8 mouse cellular contexts compared by ENCODE assay signal in genomic region chrX:134541145-134541954, GRCm38 (mm10). TPM values are rescaled to one million over a fixed set of nuclear protein-coding genes. Genes with fewer than 3 reads are reported as not detected.
A peak's percentile ranks its signal among the peaks of the same experiment; 100 is the strongest.
DNase-seq lines count a peak whose midpoint lies in the region; ATAC-seq and TF ChIP-seq lines count a peak whose summit lies in the region.

Gene Timm8a1 (minus strand): TSS chrX:134541865.

- H3K79me3 ChIP-seq in C2C12 (ENCODE audit: low read depth): peaks cover 24% of the 10 kb centered on the region

- no peak for TF ChIP-seq CTCF in C2C12 (IDR thresholded peaks at IDR 0.05; ENCODE audit: control insufficient read depth, insufficient read depth, insufficient read length)
- TF ChIP-seq CTCF in bone marrow, adult 2 months (IDR thresholded peaks at IDR 0.05; ENCODE audit: control insufficient read depth, insufficient read depth, low read length): no peak
- TF ChIP-seq CTCF in embryonic fibroblast, embryonic 13.5 days (IDR thresholded peaks at IDR 0.05; ENCODE audit: borderline replicate concordance, insufficient read depth, low read length): no peak

- TF ChIP-seq POLR2A in bone marrow, adult 2 months (IDR thresholded peaks at IDR 0.05; ENCODE audit: borderline replicate concordance, control insufficient read depth, low read depth, low read length): no peak
- TF ChIP-seq POLR2A in embryonic fibroblast, embryonic 13.5 days (IDR thresholded peaks at IDR 0.05; ENCODE audit: low read depth, low read length): peak; percentile 35

- H3K9me3 ChIP-seq in heart, embryonic 11.5 days (replicated peaks; ENCODE audit: control insufficient read depth, low read length): no peaks in the 10 kb centered on the region
- H3K9me3 ChIP-seq in kidney, embryonic 15.5 days (replicated peaks): no peaks in the 10 kb centered on the region
- no peaks in the 10 kb centered on the region for H3K9me3 ChIP-seq in liver, embryonic 13.5 days (replicated peaks)
- H3K9me3 ChIP-seq in stomach, embryonic 14.5 days (ENCODE audit: control insufficient read depth, low read depth, low read length): no peaks in the 10 kb centered on the region

- WGBS in bone marrow, adult 2 months: 14% methylated on average over 56 of the region's 61 CpGs
- WGBS in heart, embryonic 11.5 days (ENCODE audit: insufficient replicate concordance): 8% methylated on average over 34 of the region's 61 CpGs
- 21% methylated on average over 61 of the region's 61 CpGs for WGBS in kidney, embryonic 15.5 days
- WGBS in liver, embryonic 13.5 days (ENCODE audit: insufficient replicate concordance): 17% methylated on average over 52 of the region's 61 CpGs
- 20% methylated on average over 41 of the region's 61 CpGs for WGBS in stomach, embryonic 14.5 days

- peak; percentile 38 for DNase-seq in liver, embryonic 13.5 days
- DNase-seq in naive thymus-derived CD4-positive, alpha-beta T cell, adult 2 months (ENCODE audit: low read depth): peak; percentile 79

- peaks cover 16% of the 10 kb centered on the region for H3K36me3 ChIP-seq in C2C12 (ENCODE audit: control insufficient read depth, insufficient read depth)
- no peaks in the 10 kb centered on the region for H3K36me3 ChIP-seq in heart, embryonic 11.5 days (ENCODE audit: control insufficient read depth, insufficient read depth, low read length)
- H3K36me3 ChIP-seq in kidney, embryonic 15.5 days: no peaks in the 10 kb centered on the region; the same call in 1 of the 2 replicates
- H3K36me3 ChIP-seq in liver, embryonic 13.5 days: peaks cover 12% of the 10 kb centered on the region; the same call in 1 of the 2 replicates
- no peaks in the 10 kb centered on the region for H3K36me3 ChIP-seq in stomach, embryonic 14.5 days (ENCODE audit: control insufficient read depth, insufficient read depth, low read length)

- peaks cover 39% of the 10 kb centered on the region for H3K79me2 ChIP-seq in C2C12 (ENCODE audit: control insufficient read depth, insufficient read depth)

- peak within 1 kb of the TSS; percentile 79 for H3ac ChIP-seq in C2C12 (ENCODE audit: control insufficient read depth, insufficient read length, low read depth)

- H3K27ac ChIP-seq in bone marrow, adult 2 months (ENCODE audit: control insufficient read depth, insufficient read depth, low read depth, low read length, poor library complexity): peak within 1 kb of the TSS; percentile 94
- peak within 1 kb of the TSS; percentile 88 for H3K27ac ChIP-seq in embryonic fibroblast, embryonic 13.5 days (ENCODE audit: insufficient read depth, low read length)
- H3K27ac ChIP-seq in heart, embryonic 11.5 days (ENCODE audit: low read depth, low read length): peak within 1 kb of the TSS; percentile 78; the same call in 1 of the 2 replicates
- H3K27ac ChIP-seq in kidney, embryonic 15.5 days: peak within 1 kb of the TSS; percentile 89
- peak within 1 kb of the TSS; percentile 82 for H3K27ac ChIP-seq in liver, embryonic 13.5 days
- H3K27ac ChIP-seq in stomach, embryonic 14.5 days (ENCODE audit: low read length): peak within 1 kb of the TSS; percentile 75

- H3K4me2 ChIP-seq in heart, embryonic 11.5 days: peak within 1 kb of the TSS; percentile 59
- H3K4me2 ChIP-seq in kidney, embryonic 15.5 days: peak within 1 kb of the TSS; percentile 58
- peak within 1 kb of the TSS; percentile 74 for H3K4me2 ChIP-seq in liver, embryonic 13.5 days
- H3K4me2 ChIP-seq in stomach, embryonic 14.5 days (replicated peaks; ENCODE audit: low read depth, low read length): peak within 1 kb of the TSS; percentile 47

- H3K4me1 ChIP-seq in bone marrow, adult 2 months (ENCODE audit: control insufficient read depth, insufficient read depth, low read length): no peaks in the 10 kb centered on the region
- H3K4me1 ChIP-seq in embryonic fibroblast, embryonic 13.5 days (ENCODE audit: control insufficient read depth, insufficient read depth, low read length): no peaks in the 10 kb centered on the region
- H3K4me1 ChIP-seq in heart, embryonic 11.5 days (ENCODE audit: control insufficient read depth, insufficient read depth, low read length): no peaks in the 10 kb centered on the region
- no peaks in the 10 kb centered on the region for H3K4me1 ChIP-seq in kidney, embryonic 15.5 days
- H3K4me1 ChIP-seq in liver, embryonic 13.5 days (replicated peaks): peaks cover 3% of the 10 kb centered on the region
- H3K4me1 ChIP-seq in stomach, embryonic 14.5 days (ENCODE audit: control insufficient read depth, insufficient read depth, low read length): no peaks in the 10 kb centered on the region

- no peaks in the 10 kb centered on the region for H3K27me3 ChIP-seq in C2C12 (ENCODE audit: control insufficient read depth, insufficient read depth, insufficient read length)
- H3K27me3 ChIP-seq in heart, embryonic 11.5 days (ENCODE audit: control insufficient read depth, insufficient read depth, low read length): no peaks in the 10 kb centered on the region
- H3K27me3 ChIP-seq in kidney, embryonic 15.5 days: no peaks in the 10 kb centered on the region
- no peaks in the 10 kb centered on the region for H3K27me3 ChIP-seq in liver, embryonic 13.5 days
- no peaks in the 10 kb centered on the region for H3K27me3 ChIP-seq in stomach, embryonic 14.5 days (ENCODE audit: control insufficient read depth, insufficient read depth, low read length)

- ATAC-seq in heart, embryonic 11.5 days (replicated peaks; ENCODE audit: insufficient number of reproducible peaks, low FRiP score, low TSS enrichment): peak; percentile 90
- ATAC-seq in kidney, embryonic 15.5 days (replicated peaks; ENCODE audit: low FRiP score): peak; percentile 96
- peak; percentile 88 for ATAC-seq in liver, embryonic 13.5 days (ENCODE audit: low read depth)
- ATAC-seq in stomach, embryonic 14.5 days (ENCODE audit: insufficient number of reproducible peaks, insufficient read depth, low FRiP score, low read depth): peak; percentile 92

- H3K4me3 ChIP-seq in C2C12 (ENCODE audit: insufficient read depth, poor library complexity, severe bottlenecking): peak within 1 kb of the TSS; percentile 50
- H3K4me3 ChIP-seq in bone marrow, adult 2 months (replicated peaks; ENCODE audit: control insufficient read depth, low read depth, low read length): peak within 1 kb of the TSS; percentile 91
- peak within 1 kb of the TSS; percentile 98 for H3K4me3 ChIP-seq in embryonic fibroblast, embryonic 13.5 days (ENCODE audit: insufficient read depth, low read length)
- H3K4me3 ChIP-seq in heart, embryonic 11.5 days (ENCODE audit: low read depth, low read length): peak within 1 kb of the TSS; percentile 61
- H3K4me3 ChIP-seq in kidney, embryonic 15.5 days (replicated peaks): peak within 1 kb of the TSS; percentile 56
- H3K4me3 ChIP-seq in liver, embryonic 13.5 days (replicated peaks): peak within 1 kb of the TSS; percentile 70
- peak within 1 kb of the TSS; percentile 42 for H3K4me3 ChIP-seq in stomach, embryonic 14.5 days (ENCODE audit: low read depth, low read length)

- peak within 1 kb of the TSS; percentile 75 for H3K9ac ChIP-seq in heart, embryonic 11.5 days (ENCODE audit: low read depth, low read length)
- peak within 1 kb of the TSS; percentile 53 for H3K9ac ChIP-seq in kidney, embryonic 15.5 days
- peak within 1 kb of the TSS; percentile 76 for H3K9ac ChIP-seq in liver, embryonic 13.5 days
- peak within 1 kb of the TSS; percentile 42 for H3K9ac ChIP-seq in stomach, embryonic 14.5 days (replicated peaks; ENCODE audit: low read depth, low read length)

TF ChIP-seq in C2C12, 6 proteins besides CTCF, POLR2A, EP300 and RAD21:
- TF ChIP-seq CEBPB (IDR thresholded peaks at IDR 0.05; ENCODE audit: low read depth) (no peak), USF1 (IDR thresholded peaks at IDR 0.05; ENCODE audit: low read depth) (peak; percentile 50), MAX (IDR thresholded peaks at IDR 0.05) (no peak), MYOD1 (IDR thresholded peaks at IDR 0.05; ENCODE audit: control insufficient read depth, insufficient read length, low read depth) (no peak), FOSL1 (IDR thresholded peaks at IDR 0.05; ENCODE audit: insufficient read depth, low read length, poor library complexity, severe bottlenecking) (no peak), MYOG (IDR thresholded peaks at IDR 0.05; ENCODE audit: control insufficient read depth, extremely low read depth, insufficient read length) (no peak)

RNA-seq across cellular contexts. Expression of gene Timm8a1, which starts in this region (rescaled TPM):
- 44.6 TPM for polyA plus RNA-seq in C2C12 (2012; fragmentation: generic; extraction: Trizol)
- 11.6 and 28.4 TPM in 2 replicates for polyA plus RNA-seq in bone marrow, adult 2 months (2011; ENCODE audit: insufficient read depth, insufficient read length, low replicate concordance, missing spikeins)
- 33.3 and 34.3 TPM in 2 replicates for polyA plus RNA-seq in embryonic fibroblast, embryonic 13.5 days (2011; ENCODE audit: insufficient read length, low read depth, missing spikeins)
- 79.3 and 82.1 TPM in 2 replicates for polyA plus RNA-seq in heart, embryonic 11.5 days (2014; fragmentation: Nextera tagmentation; extraction: Ambion mirVana)
- polyA plus RNA-seq in kidney, embryonic 15.5 days (2015; fragmentation: Nextera tagmentation; extraction: Ambion mirVana): 85.7 and 94.1 TPM in 2 replicates
- 134 and 146 TPM in 2 replicates for polyA plus RNA-seq in liver, embryonic 13.5 days (2015; fragmentation: Nextera tagmentation; extraction: Ambion mirVana)
- 71.0 and 81.2 TPM in 2 replicates for polyA plus RNA-seq in stomach, embryonic 14.5 days (2014; fragmentation: Nextera tagmentation; extraction: Ambion mirVana)

Comparison
In these comparisons a context has a peak if more than half of its experiments do, and no peak if none do; other contexts are left out.
1. Peak in every context shown above with its lines: DNase-seq, ATAC-seq, H3K4me3 ChIP-seq and H3K27ac ChIP-seq.
2. H3K4me3 ChIP-seq: peak in every context shown above with its lines; median percentile 98 in embryonic fibroblast, embryonic 13.5 days; 91 in bone marrow, adult 2 months; 70 in liver, embryonic 13.5 days; 61 in heart, embryonic 11.5 days; 56 in kidney, embryonic 15.5 days; 50 in C2C12; 42 in stomach, embryonic 14.5 days.